Mouse (Mus musculus): ENCODE results near the gene Scube1.

Scube1 gene

GRCm38 (mm10) chr15:83595364-83595711 lies 129.5 kb downstream of the Scube1 start:
- CTCF ChIA-PET, result no interaction called here

- CTCF ChIA-PET, result no interaction called here
Observed at GRCm38 (mm10) chr15:83594513-83595363, 130.1 kb downstream of the Scube1 start, which contains the start of gene Ttll12. Gene Ttll12, minus strand, starts transcription at chr15:83595157.

- CTCF ChIA-PET, result interaction anchor here (0.8 kb wide), 1 partner anchor 76 kb away, joined by 3 read pairs; no protein-coding TSS in a partner anchor
Observed at GRCm38 (mm10) chr15:83593702-83594512, 130.9 kb downstream of the Scube1 start.

GRCm38 (mm10) chr15:83593189-83593585 lies 131.6 kb downstream of the Scube1 start:
- CTCF ChIA-PET, result interaction anchor here (0.8 kb wide), 1 partner anchor 75 kb away, joined by 3 read pairs; no protein-coding TSS in a partner anchor

- CTCF ChIA-PET, result interaction anchor here (0.8 kb wide), 1 partner anchor 75 kb away, joined by 3 read pairs; no protein-coding TSS in a partner anchor
Observed at GRCm38 (mm10) chr15:83592260-83593188, 132.3 kb downstream of the Scube1 start.

GRCm38 (mm10) chr15:83591758-83592157 lies 133.1 kb downstream of the Scube1 start:
- CTCF ChIA-PET, result no interaction called here

- CTCF ChIA-PET, result no interaction called here
Observed at GRCm38 (mm10) chr15:83590841-83591240, 134.0 kb downstream of the Scube1 start.

GRCm38 (mm10) chr15:83584741-83585220 lies 140.0 kb downstream of the Scube1 start:
- CTCF ChIA-PET, result no interaction called here

- CTCF ChIA-PET, result no interaction called here
Observed at GRCm38 (mm10) chr15:83583419-83584156, 141.2 kb downstream of the Scube1 start.

GRCm38 (mm10) chr15:83582931-83583330 lies 141.9 kb downstream of the Scube1 start:
- CTCF ChIA-PET, result no interaction called here

GRCm38 (mm10) chr15:83576651-83577050 lies 148.2 kb downstream of the Scube1 start:
- CTCF ChIA-PET, result no interaction called here

- CTCF ChIA-PET, result no interaction called here
Observed at GRCm38 (mm10) chr15:83575543-83575942, 149.3 kb downstream of the Scube1 start.

GRCm38 (mm10) chr15:83574731-83575351 lies 150.0 kb downstream of the Scube1 start:
- CTCF ChIA-PET, result interaction anchor here (0.5 kb wide), 1 partner anchor 130 kb away, joined by 6 read pairs; no protein-coding TSS in a partner anchor

GRCm38 (mm10) chr15:83573606-83574005 lies 151.2 kb downstream of the Scube1 start:
- CTCF ChIA-PET, result no interaction called here

GRCm38 (mm10) chr15:83572132-83572531 lies 152.7 kb downstream of the Scube1 start:
- CTCF ChIA-PET, result no interaction called here

- CTCF ChIA-PET, result no interaction called here
Observed at GRCm38 (mm10) chr15:83571636-83572035, 153.2 kb downstream of the Scube1 start.

- CTCF ChIA-PET, result no interaction called here
Observed at GRCm38 (mm10) chr15:83570641-83571040, 154.2 kb downstream of the Scube1 start.

- CTCF ChIA-PET, result no interaction called here
Observed at GRCm38 (mm10) chr15:83569682-83570081, 155.1 kb downstream of the Scube1 start.

GRCm38 (mm10) chr15:83568544-83568943 lies 156.3 kb downstream of the Scube1 start:
- CTCF ChIA-PET, result no interaction called here

GRCm38 (mm10) chr15:83567728-83568127 lies 157.1 kb downstream of the Scube1 start:
- CTCF ChIA-PET, result no interaction called here
